Mouse (Mus musculus): ENCODE data around the gene Polr2j.

Polr2j gene

GRCm38 (mm10) chr5:136163807-136164474 is 47.5 kb downstream of the Polr2j start:
- in situ Hi-C loops (cut with MboI, MseI) = no loop called here

- in situ Hi-C loops (cut with MboI, MseI) = no loop called here
Measured at GRCm38 (mm10) chr5:136165246-136165645, 48.8 kb downstream of the Polr2j start.

- in situ Hi-C loops (cut with MboI, MseI) = no loop called here
Measured at GRCm38 (mm10) chr5:136167296-136167695, 50.9 kb downstream of the Polr2j start.

- in situ Hi-C loops (cut with MboI, MseI) = no loop called here
Measured at GRCm38 (mm10) chr5:136168071-136168470, 51.6 kb downstream of the Polr2j start.

GRCm38 (mm10) chr5:136169626-136170511 is 53.4 kb downstream of the Polr2j start:
- in situ Hi-C loops (cut with MboI, MseI) = no loop called here

GRCm38 (mm10) chr5:136170512-136171362 is 54.3 kb downstream of the Polr2j start, which contains the start of gene Orai2:
Gene Orai2 (minus strand): TSS chr5:136170713.
- in situ Hi-C loops (cut with MboI, MseI) = no loop called here

GRCm38 (mm10) chr5:136171363-136172341 is 55.2 kb downstream of the Polr2j start:
- in situ Hi-C loops (cut with MboI, MseI) = no loop called here
